Comparison of ENCODE assay signal across 30 mouse cellular contexts in the genomic region with DNA sequence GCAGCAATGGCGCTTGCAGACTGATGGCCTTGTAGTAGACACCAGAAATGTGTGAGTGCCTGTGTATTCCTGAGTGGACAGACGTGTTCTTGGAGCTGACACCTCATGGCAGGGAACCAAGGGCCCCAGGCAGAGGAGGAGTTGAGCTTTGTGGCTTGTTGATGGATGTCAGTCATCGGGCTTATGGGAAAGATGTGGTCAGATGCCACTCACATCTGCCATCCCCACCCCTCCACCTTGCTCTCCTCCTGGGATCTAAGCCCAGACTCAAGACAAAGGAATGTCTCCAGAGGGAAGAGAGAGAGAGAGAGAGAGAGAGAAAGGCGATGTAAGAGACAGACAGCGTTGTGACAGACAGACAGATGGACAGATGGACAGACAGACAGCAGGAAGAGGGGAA.
DNase-seq lines count a peak whose midpoint lies in the region; ATAC-seq lines count a peak whose summit lies in the region.
"Had no signal": no experiment of that assay in that cellular context is flagged by ENCODE, and none has a peak within 500 bp of the region (broad histone marks: within the 10 kb centered on the region; RNA-seq: fewer than 3 reads in every experiment).

No protein-coding gene starts in this region.

- peaks cover 72% of the 10 kb centered on the region for H3K4me1 ChIP-seq in hindbrain, embryonic 10.5 days (replicated peaks)
- peaks cover 38% of the 10 kb centered on the region for H3K4me1 ChIP-seq in hindbrain, embryonic 13.5 days (replicated peaks)
- H3K4me1 ChIP-seq in limb, embryonic 10.5 days = peaks cover 72% of the 10 kb centered on the region

- no peak overlapping the region for H3K4me3 ChIP-seq in hindbrain, embryonic 10.5 days
- H3K4me3 ChIP-seq in hindbrain, embryonic 13.5 days = no peak overlapping the region
- H3K4me3 ChIP-seq in limb, embryonic 10.5 days = no peak overlapping the region
- H3K4me3 ChIP-seq: embryonic facial prominence, embryonic 13.5 days; erythroblast, embryonic 14.5 days; gastrocnemius, adult 2 months; heart, embryonic 13.5 days; hindbrain, embryonic 12.5 days; intestine, embryonic 15.5 days had no signal

- peak overlapping the region; percentile 19; the same call in 1 of the 2 replicates for H3K27ac ChIP-seq in hindbrain, embryonic 10.5 days
- no peak overlapping the region for H3K27ac ChIP-seq in hindbrain, embryonic 13.5 days
- 0 out of 2 replicates have a peak overlapping the region, but pooled peaks have one; percentile 21 for H3K27ac ChIP-seq in limb, embryonic 10.5 days
- H3K27ac ChIP-seq: embryonic facial prominence, embryonic 13.5 days; gastrocnemius, adult 2 months; heart, embryonic 13.5 days; hindbrain, embryonic 12.5 days; intestine, embryonic 15.5 days had no signal

- no peak overlapping the region for H3K9ac ChIP-seq in hindbrain, embryonic 13.5 days
- H3K9ac ChIP-seq: embryonic facial prominence, embryonic 13.5 days; forebrain, postnatal 0 days; heart, embryonic 13.5 days; hindbrain, embryonic 12.5 days; intestine, embryonic 15.5 days had no signal

- DNase-seq in hindbrain, embryonic 10.5 days (ENCODE audit: low spot score) = no peak
- peak; percentile 73 for DNase-seq in 3T3-L1 (ENCODE audit: low read depth, low spot score)
- peak; percentile 67 for DNase-seq in NIH3T3 (ENCODE audit: low read depth)
- DNase-seq in limb, embryonic 10.5 days (ENCODE audit: low spot score) = no peak
- DNase-seq in thymus, postnatal 10 days (ENCODE audit: low spot score in 2 of 2) = no peak
- DNase-seq in kidney, postnatal 10 days = no peak
- no peak for DNase-seq in ovary, postnatal 10 days (ENCODE audit: low spot score)
- DNase-seq: adrenal gland, adult 8-10 months; adrenal gland, postnatal 25 days; B cell, adult 2 months; cerebellum, adult 11-12 months; cerebellum, adult 8-10 months; cerebellum, postnatal 10 days; cerebellum, postnatal 36 days; forebrain, postnatal 0 days; gastrocnemius, adult 2 months; gastrocnemius, postnatal 14 days; heart, adult 11 months; heart, postnatal 14 days; heart, postnatal 4 days had no signal

- H3K4me2 ChIP-seq in hindbrain, embryonic 13.5 days = no peak overlapping the region
- H3K4me2 ChIP-seq: embryonic facial prominence, embryonic 13.5 days; heart, embryonic 13.5 days; hindbrain, embryonic 12.5 days; intestine, embryonic 15.5 days had no signal

- no peaks in the 10 kb centered on the region for H3K36me3 ChIP-seq in hindbrain, embryonic 10.5 days
- H3K36me3 ChIP-seq in hindbrain, embryonic 13.5 days = no peaks in the 10 kb centered on the region
- no peaks in the 10 kb centered on the region for H3K36me3 ChIP-seq in limb, embryonic 10.5 days
- H3K36me3 ChIP-seq: embryonic facial prominence, embryonic 13.5 days; heart, embryonic 13.5 days; hindbrain, embryonic 12.5 days; intestine, embryonic 15.5 days had no signal

- 73% methylated on average over 5 of the region's 5 CpGs for WGBS in hindbrain, embryonic 10.5 days
- WGBS in hindbrain, embryonic 13.5 days = 81% methylated on average over 5 of the region's 5 CpGs
- 83% methylated on average over 5 of the region's 5 CpGs for WGBS in limb, embryonic 10.5 days

- H3K9me3 ChIP-seq in hindbrain, embryonic 10.5 days = no peaks in the 10 kb centered on the region
- H3K9me3 ChIP-seq in hindbrain, embryonic 13.5 days = no peaks in the 10 kb centered on the region
- H3K9me3 ChIP-seq in limb, embryonic 10.5 days (replicated peaks) = no peaks in the 10 kb centered on the region
- H3K9me3 ChIP-seq: embryonic facial prominence, embryonic 13.5 days; heart, embryonic 13.5 days; hindbrain, embryonic 12.5 days; intestine, embryonic 15.5 days had no signal

- ATAC-seq in hindbrain, embryonic 13.5 days (ENCODE audit: low FRiP score) = no peak
- ATAC-seq: activated CD4-positive, CD25-positive, alpha-beta regulatory T cell, adult 4 months; CD4-positive, CD25-positive, alpha-beta regulatory T cell, adult 4 months; forebrain, embryonic 14.5 days; forebrain, postnatal 0 days; hindbrain, embryonic 16.5 days; intestine, embryonic 15.5 days had no signal

- peaks cover 12% of the 10 kb centered on the region; the same call in 1 of the 2 replicates for H3K27me3 ChIP-seq in hindbrain, embryonic 10.5 days (ENCODE audit: insufficient read depth, poor library complexity, severe bottlenecking)
- H3K27me3 ChIP-seq in hindbrain, embryonic 13.5 days = 0 out of 2 replicates have a peak, but pooled peaks cover 4% of the 10 kb centered on the region
- peaks cover 66% of the 10 kb centered on the region for H3K27me3 ChIP-seq in limb, embryonic 10.5 days (ENCODE audit: low read depth, poor library complexity, severe bottlenecking)
- H3K27me3 ChIP-seq: heart, embryonic 13.5 days; intestine, embryonic 15.5 days had no signal

Comparison
In these comparisons a context has a peak if more than half of its experiments do, and no peak if none do; other contexts are left out.
1. DNase-seq: peak in 3T3-L1 (single experiment) and NIH3T3 (single experiment); none in hindbrain, embryonic 10.5 days (single experiment), limb, embryonic 10.5 days (single experiment), thymus, postnatal 10 days (0 of 2), kidney, postnatal 10 days (single experiment) and ovary, postnatal 10 days (single experiment).